Mouse (Mus musculus) spleen, adult 2 months (tissue): ENCODE data around the gene Btbd6. TPM values are rescaled to one million over a fixed set of nuclear protein-coding genes. Genes with fewer than 3 reads are reported as not detected.
A peak's percentile ranks its signal among the peaks of the same experiment; 100 is the strongest.

Experiments used
- DNase-seq, 2 experiments: peaks; one replicate each; pipeline versions ENCODE4 v3.0.0 to v3.0.0-alpha.2; 2012 to 2021; ENCODE audit warnings: low spot score in 2 of 2, low read depth in 1 of 2
- H3K27ac ChIP-seq: fragments of 200-500 bp; 2 replicates; pipeline ENCODE4 v1.5.1; 2012; ENCODE audit warnings: low read length, inconsistent platforms; ENCODE audit not compliant: insufficient read depth
- H3K27me3 ChIP-seq: fragments of 200-500 bp; 2 replicates; pipeline ENCODE4 v1.6.1; 2012; ENCODE audit warnings: mild to moderate bottlenecking, moderate library complexity, low read length, inconsistent platforms; ENCODE audit not compliant: control insufficient read depth, insufficient read depth
- H3K36me3 ChIP-seq: fragments of 200-500 bp; 2 replicates; pipeline ENCODE4 v1.6.1; 2012; ENCODE audit warnings: mild to moderate bottlenecking, low read length, inconsistent platforms; ENCODE audit not compliant: control insufficient read depth, insufficient read depth
- H3K4me1 ChIP-seq: fragments of 200-500 bp; 2 replicates; pipeline ENCODE4 v1.6.1; 2011; ENCODE audit warnings: inconsistent platforms; ENCODE audit not compliant: control insufficient read depth, insufficient read depth, insufficient read length
- H3K4me3 ChIP-seq: fragments of 200-500 bp; 2 replicates; pipeline ENCODE4 v1.5.1; 2011; ENCODE audit warnings: mild to moderate bottlenecking, inconsistent platforms; ENCODE audit not compliant: insufficient read depth, insufficient read length; ENCODE audit errors: extremely low read depth
- CTCF ChIP-seq: fragments of 200-500 bp; IDR thresholded peaks from 2 replicates; pipeline ENCODE4 v1.5.1; 2011; ENCODE audit warnings: mild to moderate bottlenecking, inconsistent platforms; ENCODE audit not compliant: insufficient read depth, insufficient read length, insufficient replicate concordance; ENCODE audit errors: extremely low read depth
- POLR2A ChIP-seq: fragments of 200-500 bp; IDR thresholded peaks from 2 replicates; pipeline ENCODE4 v1.6.1; 2011; ENCODE audit warnings: low read depth, low read length, inconsistent platforms
- WGBS: fragments of 180-500 bp; shearing (Covaris S2); methylation state at CpG from one replicate; pipeline ENCODE4 v1.1.7; 2018; 5-methylcytosine and 5-hydroxymethylcytosine counted together
- polyA plus RNA-seq: library from polyadenylated mRNA; depleted of rRNA; stranded (reverse); fragments of >200 nt; gene quantifications from 2 replicates; pipeline ENCODE4 v1.2.3, GENCODE M21; 2012

Gene Btbd6
- polyA plus RNA-seq, 1 experiment, result 22.3 TPM

DNA sequence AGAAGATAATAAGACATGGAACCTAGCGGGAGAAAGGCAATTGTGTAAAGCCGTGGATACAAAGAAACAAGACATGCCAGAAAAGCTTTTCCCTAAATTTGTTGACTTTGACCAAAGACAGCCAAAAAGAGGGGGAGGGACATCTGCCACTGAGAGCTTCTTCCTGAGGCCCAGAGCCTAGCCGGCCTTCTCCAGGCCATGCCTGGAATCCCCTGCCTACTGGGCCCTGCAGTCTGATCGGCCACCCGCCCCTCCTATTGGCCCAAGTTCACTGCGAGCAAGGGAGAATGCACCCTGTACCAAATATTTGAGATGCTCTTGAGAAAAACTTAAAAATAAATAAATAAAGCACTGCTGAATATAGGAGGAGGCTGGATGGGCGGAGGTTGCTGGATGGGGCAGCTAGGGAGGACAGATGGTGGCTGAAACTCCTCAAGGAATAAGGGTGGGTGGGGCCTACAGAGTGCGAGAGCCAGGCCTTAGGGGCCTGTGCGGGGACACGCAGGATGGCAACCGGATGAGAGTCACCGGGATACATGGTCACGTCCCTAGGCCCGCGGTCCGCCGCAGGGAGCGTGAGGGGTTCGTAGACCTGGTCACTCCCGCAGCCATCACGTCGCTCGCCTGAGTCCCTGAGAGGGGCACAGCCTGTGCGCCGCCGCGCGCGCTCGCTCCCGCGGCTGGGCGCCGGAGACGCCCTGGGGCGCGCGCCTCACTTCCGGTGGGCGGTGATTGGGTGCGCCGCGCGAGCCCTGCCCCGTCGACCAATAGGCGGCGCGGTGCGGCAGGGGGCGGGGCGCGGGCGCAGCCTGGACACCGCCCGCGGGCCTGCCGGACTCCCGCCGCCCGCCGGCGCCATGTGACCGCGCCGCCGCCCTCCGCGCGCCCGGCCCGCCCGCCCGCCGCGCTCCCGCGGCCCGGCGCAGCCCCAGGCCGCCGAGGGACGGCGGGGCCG is 37.6 kb downstream of the Btbd6 start, which contains the start of gene Pacs2:
Pacs2 (plus strand) TSS at position 905 of the 955 bp plus-strand sequence.
- H3K36me3 ChIP-seq, result no peaks in the 10 kb centered on the region
- TF ChIP-seq POLR2A (peak; percentile 89), CTCF (no peak)
- DNase-seq, result peak; percentile 70 to 92
- 8% methylated on average over 62 of the region's 85 CpGs for WGBS
- H3K4me3 ChIP-seq, result peak within 1 kb of the TSS; percentile 77
- H3K27me3 ChIP-seq, result no peaks in the 10 kb centered on the region
- peak within 1 kb of the TSS; percentile 60 for H3K27ac ChIP-seq
- H3K4me1 ChIP-seq, result peaks cover 10% of the 10 kb centered on the region

- Histone ChIP-seq H3K36me3 (no peaks in the 10 kb centered on the region; the same call in 1 of the 2 replicates), H3K4me3 (peak overlapping the region; percentile 77), H3K27me3 (no peaks in the 10 kb centered on the region), H3K4me1 (peaks cover 10% of the 10 kb centered on the region), H3K27ac (peak overlapping the region; percentile 56)
- WGBS, result 3% methylated on average over 64 of the region's 64 CpGs
- TF ChIP-seq POLR2A (no peak), CTCF (no peak)
- peak in 1 of 2 experiments; percentile 30 for DNase-seq
Measured at GRCm38 (mm10) chr12:113014561-113015556, 38.6 kb downstream of the Btbd6 start.

- no peak for DNase-seq
- no peak overlapping the region for H3K27ac ChIP-seq
- H3K27me3 ChIP-seq, result no peaks in the 10 kb centered on the region
- no peaks in the 10 kb centered on the region; the same call in 1 of the 2 replicates for H3K36me3 ChIP-seq
- peaks cover 10% of the 10 kb centered on the region for H3K4me1 ChIP-seq
- WGBS, result 80% methylated on average over 4 of the region's 4 CpGs
- no peak for TF ChIP-seq POLR2A
- TF ChIP-seq CTCF, result no peak
- H3K4me3 ChIP-seq, result no peak overlapping the region
Measured at GRCm38 (mm10) chr12:113015956-113016355, 39.7 kb downstream of the Btbd6 start.

- Histone ChIP-seq H3K36me3 (no peaks in the 10 kb centered on the region; the same call in 1 of the 2 replicates), H3K4me3 (no peak overlapping the region), H3K4me1 (peaks cover 10% of the 10 kb centered on the region), H3K27ac (no peak overlapping the region), H3K27me3 (no peaks in the 10 kb centered on the region)
- TF ChIP-seq CTCF (no peak), POLR2A (no peak)
- no peak for DNase-seq
- 63% methylated on average over 8 of the region's 8 CpGs for WGBS
Measured at GRCm38 (mm10) chr12:113016976-113017375, 40.7 kb downstream of the Btbd6 start.

DNA sequence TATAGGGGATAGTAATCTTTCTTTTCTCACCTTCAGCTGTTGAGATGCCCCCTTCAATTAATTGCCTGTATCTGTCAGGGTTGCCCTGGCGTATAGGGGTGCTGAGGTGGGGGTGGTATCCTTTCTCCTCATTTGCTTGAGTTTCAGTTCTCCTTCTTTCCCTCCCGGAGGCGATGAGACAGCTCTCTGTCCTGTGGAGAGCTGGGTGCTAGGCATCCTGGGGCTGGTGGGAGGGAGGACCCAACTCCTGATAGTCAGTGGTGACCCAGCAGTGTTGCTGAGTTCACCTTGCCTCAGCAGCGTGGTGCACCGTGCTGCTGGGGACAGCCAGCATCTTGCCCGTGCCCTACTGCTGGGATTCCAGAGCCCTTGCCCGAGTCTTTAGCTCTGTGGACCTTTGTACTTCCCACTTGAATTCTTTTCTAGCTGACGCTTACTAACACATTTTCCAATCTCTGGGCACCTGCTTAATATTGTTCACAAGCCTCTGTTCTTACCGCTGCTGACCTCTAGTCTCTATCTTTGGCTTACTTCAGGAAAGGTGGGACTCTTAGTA is 41.2 kb downstream of the Btbd6 start:
- 65% methylated on average over 9 of the region's 9 CpGs for WGBS
- TF ChIP-seq CTCF, result no peak
- no peak for TF ChIP-seq POLR2A

DNA sequence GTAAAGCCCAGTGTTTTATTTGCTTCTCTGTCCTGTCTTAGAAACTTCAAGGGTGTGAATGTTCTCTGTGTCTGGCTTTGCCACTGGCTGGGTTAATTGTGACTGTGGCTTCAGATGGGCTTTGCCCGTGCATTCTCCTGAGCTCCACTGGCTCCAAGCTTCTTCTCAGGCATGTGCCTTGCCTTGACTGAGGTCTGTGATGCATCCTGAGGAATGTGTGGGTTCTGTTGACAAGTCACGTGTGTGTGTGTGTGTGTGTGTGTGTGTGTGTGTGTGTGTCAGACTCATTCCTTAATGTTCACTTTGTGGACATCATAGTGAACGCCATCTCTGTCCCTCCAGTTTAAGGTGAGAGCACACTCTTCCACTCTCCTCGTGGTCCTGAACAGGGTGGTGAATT is 42.5 kb downstream of the Btbd6 start:
- TF ChIP-seq POLR2A, result no peak
- no peak for TF ChIP-seq CTCF
- Histone ChIP-seq H3K4me3 (no peak overlapping the region), H3K4me1 (peaks cover 6% of the 10 kb centered on the region; the same call in 1 of the 2 replicates), H3K27ac (no peak overlapping the region), H3K27me3 (no peaks in the 10 kb centered on the region), H3K36me3 (no peaks in the 10 kb centered on the region; the same call in 1 of the 2 replicates)
- 84% methylated on average over 4 of the region's 4 CpGs for WGBS
- DNase-seq, result no peak

More for the DNA sequence above, 41.2 kb downstream of the Btbd6 start:
- Histone ChIP-seq H3K4me1 (peaks cover 10% of the 10 kb centered on the region), H3K4me3 (no peak overlapping the region), H3K27me3 (no peaks in the 10 kb centered on the region), H3K27ac (no peak overlapping the region), H3K36me3 (no peaks in the 10 kb centered on the region; the same call in 1 of the 2 replicates)
- no peak for DNase-seq
